In the genomic region with DNA sequence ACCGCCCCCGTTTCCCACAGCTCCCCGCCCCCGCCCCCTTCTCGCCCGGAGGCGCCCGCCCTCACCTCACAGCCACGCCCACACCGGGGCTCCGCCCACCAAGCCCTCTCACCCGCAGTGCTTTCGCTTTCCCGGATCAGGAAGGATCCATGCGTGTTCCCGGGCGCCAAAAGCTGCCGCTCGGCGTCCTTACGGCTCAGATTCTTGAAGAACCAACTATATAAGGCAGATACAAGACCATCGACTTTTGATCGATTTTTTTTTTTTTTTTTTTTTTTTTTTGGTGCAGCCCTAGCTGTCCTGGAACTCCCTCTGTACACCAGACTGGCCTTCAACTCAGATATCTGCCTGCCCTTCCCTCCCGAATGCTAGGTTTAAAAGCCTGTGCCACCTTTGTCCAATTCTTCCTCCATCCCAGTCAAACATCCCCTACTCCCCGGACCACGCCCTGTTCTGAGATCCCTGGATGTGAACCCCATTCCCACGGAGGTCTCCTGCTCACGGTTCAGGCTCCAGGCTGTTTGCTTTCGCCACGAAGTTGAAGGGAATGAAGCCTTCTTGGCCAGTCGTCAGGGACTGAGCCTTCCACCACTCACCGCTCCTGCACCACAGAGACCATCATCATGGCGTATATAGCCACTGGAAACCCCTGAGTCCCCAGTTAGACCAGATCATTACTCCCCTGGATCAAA, we compare ENCODE assay signal across 8 mouse cellular contexts. TPM values are rescaled to one million over a fixed set of nuclear protein-coding genes. Genes with fewer than 3 reads are reported as not detected.
A peak's percentile ranks its signal among the peaks of the same experiment; 100 is the strongest.
DNase-seq lines count a peak whose midpoint lies in the region; ATAC-seq and TF ChIP-seq lines count a peak whose summit lies in the region.

No protein-coding gene starts in this region.

- peak overlapping the region; percentile 85 for H3K9ac ChIP-seq in CH12.LX (ENCODE audit: insufficient read depth, low read depth)
- peak overlapping the region; percentile 52; the same call in 1 of the 2 replicates for H3K9ac ChIP-seq in forebrain, embryonic 12.5 days
- peak overlapping the region; percentile 48 for H3K9ac ChIP-seq in heart, postnatal 0 days (replicated peaks; ENCODE audit: low read depth, low read length)
- peak overlapping the region; percentile 61 for H3K9ac ChIP-seq in liver, embryonic 15.5 days
- H3K9ac ChIP-seq in neural tube, embryonic 11.5 days (ENCODE audit: low read length), result peak overlapping the region; percentile 48
- H3K9ac ChIP-seq in stomach, embryonic 16.5 days (ENCODE audit: low read length), result peak overlapping the region; percentile 71

- WGBS in forebrain, embryonic 12.5 days, result 7% methylated on average over 33 of the region's 33 CpGs
- 6% methylated on average over 33 of the region's 33 CpGs for WGBS in heart, postnatal 0 days
- 5% methylated on average over 33 of the region's 33 CpGs for WGBS in liver, embryonic 15.5 days (ENCODE audit: insufficient replicate concordance)
- WGBS in neural tube, embryonic 11.5 days, result 10% methylated on average over 30 of the region's 33 CpGs
- 6% methylated on average over 32 of the region's 33 CpGs for WGBS in stomach, embryonic 16.5 days

- no peaks in the 10 kb centered on the region for H3K27me3 ChIP-seq in CH12.LX (replicated peaks)
- peaks cover 12% of the 10 kb centered on the region; the same call in 1 of the 2 replicates for H3K27me3 ChIP-seq in forebrain, embryonic 12.5 days
- H3K27me3 ChIP-seq in heart, postnatal 0 days (ENCODE audit: control insufficient read depth, insufficient read depth, low read length), result no peaks in the 10 kb centered on the region
- H3K27me3 ChIP-seq in liver, embryonic 15.5 days, result peaks cover 36% of the 10 kb centered on the region
- H3K27me3 ChIP-seq in neural tube, embryonic 11.5 days (ENCODE audit: control insufficient read depth, insufficient read depth, low read length), result no peaks in the 10 kb centered on the region
- no peaks in the 10 kb centered on the region for H3K27me3 ChIP-seq in stomach, embryonic 16.5 days (ENCODE audit: control insufficient read depth, insufficient read depth, low read length)

- peaks cover 17 to 38% of the 10 kb centered on the region in 2 experiments for H3K36me3 ChIP-seq in CH12.LX (replicated peaks in 1 of 2; ENCODE audit: control insufficient read depth in 1 of 2, insufficient read depth in 1 of 2, low read length in 1 of 2)
- H3K36me3 ChIP-seq in forebrain, embryonic 12.5 days (replicated peaks), result no peaks in the 10 kb centered on the region
- H3K36me3 ChIP-seq in heart, postnatal 0 days (replicated peaks; ENCODE audit: control insufficient read depth, insufficient read depth, low read length), result no peaks in the 10 kb centered on the region
- no peaks in the 10 kb centered on the region for H3K36me3 ChIP-seq in liver, embryonic 15.5 days (replicated peaks)
- no peaks in the 10 kb centered on the region for H3K36me3 ChIP-seq in neural tube, embryonic 11.5 days (ENCODE audit: control insufficient read depth, insufficient read depth, low read length)
- H3K36me3 ChIP-seq in stomach, embryonic 16.5 days (ENCODE audit: control insufficient read depth, insufficient read depth, low read length), result no peaks in the 10 kb centered on the region

- peak overlapping the region; percentile 83 for H3K27ac ChIP-seq in CH12.LX (ENCODE audit: insufficient read depth, low read depth)
- H3K27ac ChIP-seq in forebrain, embryonic 12.5 days, result peak overlapping the region; percentile 27; the same call in 1 of the 2 replicates
- H3K27ac ChIP-seq in heart, postnatal 0 days (ENCODE audit: low read depth), result peak overlapping the region; percentile 62
- H3K27ac ChIP-seq in liver, embryonic 15.5 days (replicated peaks), result peak overlapping the region; percentile 82
- no peak overlapping the region for H3K27ac ChIP-seq in neural tube, embryonic 11.5 days (ENCODE audit: low read depth, low read length)
- peak overlapping the region; percentile 74 for H3K27ac ChIP-seq in stomach, embryonic 16.5 days (ENCODE audit: low read length)

- H3K79me2 ChIP-seq in CH12.LX (replicated peaks; ENCODE audit: control insufficient read depth, extremely low read depth, insufficient read depth, poor library complexity, severe bottlenecking), result no peaks in the 10 kb centered on the region; the same call in 1 of the 2 replicates

- peaks cover 6 to 34% of the 10 kb centered on the region in 2 experiments for H3K4me1 ChIP-seq in CH12.LX (ENCODE audit: control insufficient read depth in 1 of 2, insufficient read depth in 2 of 2)
- H3K4me1 ChIP-seq in forebrain, embryonic 12.5 days, result peaks cover 14% of the 10 kb centered on the region
- peaks cover 13% of the 10 kb centered on the region for H3K4me1 ChIP-seq in heart, postnatal 0 days (ENCODE audit: control insufficient read depth, insufficient read depth)
- peaks cover 39% of the 10 kb centered on the region for H3K4me1 ChIP-seq in liver, embryonic 15.5 days (replicated peaks)
- peaks cover 12% of the 10 kb centered on the region for H3K4me1 ChIP-seq in neural tube, embryonic 11.5 days (ENCODE audit: control insufficient read depth, insufficient read depth, low read length)
- peaks cover 10% of the 10 kb centered on the region for H3K4me1 ChIP-seq in stomach, embryonic 16.5 days (ENCODE audit: control insufficient read depth, insufficient read depth, low read length)

- in situ Hi-C loops in CH12.LX (cut with MboI; ENCODE audit: low pct_ligation_motif_present, low pct_unique_long_range_greater_than_20kb, low sequenced_read_pairs), result no loop called here

- DNase-seq in CH12.LX (ENCODE audit: extremely low read depth), result peak; percentile 83
- DNase-seq in heart, postnatal 0 days (ENCODE audit: low spot score), result peak; percentile 67
- DNase-seq in kidney, postnatal 4 days, result peak; percentile 98
- peak; percentile 92 for DNase-seq in neural tube, embryonic 11.5 days (ENCODE audit: low spot score)

- no peak for TF ChIP-seq CTCF in CH12.LX (conservative IDR thresholded peaks at IDR 0.05 in 1 of 2, IDR thresholded peaks at IDR 0.05 in 1 of 2; ENCODE audit: low read depth in 2 of 2, low read length in 2 of 2)
- no peak for TF ChIP-seq CTCF in heart, postnatal 0 days (IDR thresholded peaks at IDR 0.05; ENCODE audit: low read depth)

- ATAC-seq in cerebellum, adult (ENCODE audit: insufficient number of reproducible peaks, low FRiP score, low TSS enrichment), result 0 out of 2 replicates have a peak, but pooled peaks have one; percentile 31
- peak; percentile 88 for ATAC-seq in forebrain, embryonic 12.5 days (ENCODE audit: low FRiP score)
- peak; percentile 83 for ATAC-seq in heart, postnatal 0 days (ENCODE audit: insufficient read depth, low read depth)
- ATAC-seq in liver, embryonic 15.5 days (ENCODE audit: insufficient read depth), result peak; percentile 65
- peak; percentile 68 for ATAC-seq in neural tube, embryonic 11.5 days (ENCODE audit: insufficient read depth, low FRiP score, low TSS enrichment)
- ATAC-seq in stomach, embryonic 16.5 days (ENCODE audit: insufficient read depth, low FRiP score), result peak; percentile 87

- peak overlapping the region; percentile 63 to 69 (median 69) for H3K4me3 ChIP-seq in CH12.LX (replicated peaks in 1 of 3; ENCODE audit: low read depth in 2 of 3, low read length in 2 of 3, poor library complexity in 1 of 3)
- H3K4me3 ChIP-seq in forebrain, embryonic 12.5 days (replicated peaks), result peak overlapping the region; percentile 48
- peak overlapping the region; percentile 56 for H3K4me3 ChIP-seq in heart, postnatal 0 days (ENCODE audit: low read depth, low read length)
- H3K4me3 ChIP-seq in liver, embryonic 15.5 days (replicated peaks), result peak overlapping the region; percentile 64
- H3K4me3 ChIP-seq in neural tube, embryonic 11.5 days (ENCODE audit: low read depth, low read length), result peak overlapping the region; percentile 44
- peak overlapping the region; percentile 64 for H3K4me3 ChIP-seq in stomach, embryonic 16.5 days (replicated peaks; ENCODE audit: low read length)

- dilution Hi-C loops in CH12.LX (cut with MboI; ENCODE audit: extremely low pct_ligation_motif_present, extremely low pct_unique_long_range_greater_than_20kb, low sequenced_read_pairs), result no loop called here

- peak; percentile 75 for TF ChIP-seq POLR2A in CH12.LX (IDR thresholded peaks at IDR 0.05; ENCODE audit: low read depth, low read length)

- H3K9me3 ChIP-seq in CH12.LX (replicated peaks; ENCODE audit: low read length), result no peaks in the 10 kb centered on the region
- H3K9me3 ChIP-seq in forebrain, embryonic 12.5 days, result no peaks in the 10 kb centered on the region
- H3K9me3 ChIP-seq in heart, postnatal 0 days (replicated peaks; ENCODE audit: control insufficient read depth, low read length), result no peaks in the 10 kb centered on the region
- H3K9me3 ChIP-seq in liver, embryonic 15.5 days (replicated peaks), result no peaks in the 10 kb centered on the region
- H3K9me3 ChIP-seq in neural tube, embryonic 11.5 days (ENCODE audit: control insufficient read depth, low read length), result no peaks in the 10 kb centered on the region
- no peaks in the 10 kb centered on the region for H3K9me3 ChIP-seq in stomach, embryonic 16.5 days (replicated peaks; ENCODE audit: control insufficient read depth, low read length)

- peak overlapping the region; percentile 95 for H3K4me2 ChIP-seq in CH12.LX (ENCODE audit: insufficient read depth, low read depth, poor library complexity, severe bottlenecking)
- peak overlapping the region; percentile 77 for H3K4me2 ChIP-seq in forebrain, embryonic 12.5 days
- H3K4me2 ChIP-seq in heart, postnatal 0 days (ENCODE audit: low read depth, low read length), result peak overlapping the region; percentile 85
- H3K4me2 ChIP-seq in liver, embryonic 15.5 days, result peak overlapping the region; percentile 86
- H3K4me2 ChIP-seq in neural tube, embryonic 11.5 days (ENCODE audit: low read depth), result peak overlapping the region; percentile 86
- H3K4me2 ChIP-seq in stomach, embryonic 16.5 days (ENCODE audit: low read depth, low read length), result peak overlapping the region; percentile 94

- TF ChIP-seq RAD21 in CH12.LX (IDR thresholded peaks at IDR 0.05; ENCODE audit: low read depth, low read length), result no peak

- TF ChIP-seq EP300 in CH12.LX (IDR thresholded peaks at IDR 0.05; ENCODE audit: low read length), result no peak
- no peak for TF ChIP-seq EP300 in heart, postnatal 0 days (IDR thresholded peaks at IDR 0.05; ENCODE audit: low read depth)

RNA-seq across cellular contexts. Expression of gene Hdac1, which starts 14.2 kb away (rescaled TPM):
- total RNA-seq in CH12.LX (2012; rRNA removed), result 71.7 and 75.4 TPM in 2 replicates
- total RNA-seq in CH12.LX (2014; rRNA removed), result 104 and 106 TPM in 2 replicates
- polyA plus RNA-seq in CH12.LX (2012; ENCODE audit: insufficient read length, low read depth), result 231 and 233 TPM in 2 replicates
- polyA plus RNA-seq in forebrain, embryonic 12.5 days (2016; fragmentation: Nextera tagmentation; extraction: Ambion mirVana), result 207 and 221 TPM in 2 replicates
- 25.8 and 34.5 TPM in 2 replicates for total RNA-seq in heart, postnatal 0 days (2014; rRNA removed; ENCODE audit: low replicate concordance)
- 73.6 and 77.9 TPM in 2 replicates for polyA plus RNA-seq in heart, postnatal 0 days (2015; fragmentation: Nextera tagmentation; extraction: Ambion mirVana)
- 98.9 and 100 TPM in 2 replicates for polyA plus RNA-seq in liver, embryonic 15.5 days (2015; fragmentation: Nextera tagmentation; extraction: Ambion mirVana)
- polyA plus RNA-seq in neural tube, embryonic 11.5 days (2014; fragmentation: Nextera tagmentation; extraction: Ambion mirVana), result 243 and 258 TPM in 2 replicates
- 195 and 205 TPM in 2 replicates for polyA plus RNA-seq in stomach, embryonic 16.5 days (2015; fragmentation: Nextera tagmentation; extraction: Ambion mirVana)

RNA-seq across cellular contexts. Expression of gene Lck, which starts 16.8 kb away (rescaled TPM):
- 67.2 and 80.9 TPM in 2 replicates for total RNA-seq in CH12.LX (2012; rRNA removed)
- 64.6 and 70.0 TPM in 2 replicates for total RNA-seq in CH12.LX (2014; rRNA removed)
- polyA plus RNA-seq in CH12.LX (2012; ENCODE audit: insufficient read length, low read depth), result 138 and 177 TPM in 2 replicates
- polyA plus RNA-seq in forebrain, embryonic 12.5 days (2016; fragmentation: Nextera tagmentation; extraction: Ambion mirVana), result 9.0 and 9.3 TPM in 2 replicates
- total RNA-seq in heart, postnatal 0 days (2014; rRNA removed; ENCODE audit: low replicate concordance), result 2.0 and 8.9 TPM in 2 replicates
- polyA plus RNA-seq in heart, postnatal 0 days (2015; fragmentation: Nextera tagmentation; extraction: Ambion mirVana), result 0.71 and 0.99 TPM in 2 replicates
- polyA plus RNA-seq in liver, embryonic 15.5 days (2015; fragmentation: Nextera tagmentation; extraction: Ambion mirVana), result 2.4 and 3.3 TPM in 2 replicates
- 6.3 and 7.0 TPM in 2 replicates for polyA plus RNA-seq in neural tube, embryonic 11.5 days (2014; fragmentation: Nextera tagmentation; extraction: Ambion mirVana)
- 3.0 and 7.3 TPM in 2 replicates for polyA plus RNA-seq in stomach, embryonic 16.5 days (2015; fragmentation: Nextera tagmentation; extraction: Ambion mirVana)

RNA-seq across cellular contexts. Expression of gene Fam167b, which starts 21.7 kb away (rescaled TPM):
- total RNA-seq in CH12.LX (2012; rRNA removed) (1.1 and 1.4 TPM in 2 replicates), CH12.LX (2014; rRNA removed) (0.49 TPM in 1 of 2 replicates, not detected in the other)
- 0.82 and 1.2 TPM in 2 replicates for polyA plus RNA-seq in CH12.LX (2012; ENCODE audit: insufficient read length, low read depth)
- 0.37 and 0.92 TPM in 2 replicates for polyA plus RNA-seq in forebrain, embryonic 12.5 days (2016; fragmentation: Nextera tagmentation; extraction: Ambion mirVana)
- total RNA-seq in heart, postnatal 0 days (2014; rRNA removed; ENCODE audit: low replicate concordance), result 4.6 and 6.2 TPM in 2 replicates
- 6.1 and 6.2 TPM in 2 replicates for polyA plus RNA-seq in heart, postnatal 0 days (2015; fragmentation: Nextera tagmentation; extraction: Ambion mirVana)
- polyA plus RNA-seq in liver, embryonic 15.5 days (2015; fragmentation: Nextera tagmentation; extraction: Ambion mirVana), result 6.7 and 7.2 TPM in 2 replicates
- polyA plus RNA-seq in neural tube, embryonic 11.5 days (2014; fragmentation: Nextera tagmentation; extraction: Ambion mirVana), result 1.1 and 1.3 TPM in 2 replicates
- 4.1 TPM in 2 replicates for polyA plus RNA-seq in stomach, embryonic 16.5 days (2015; fragmentation: Nextera tagmentation; extraction: Ambion mirVana)

RNA-seq across cellular contexts. Expression of gene Marcksl1, which starts 43.3 kb away (rescaled TPM):
- total RNA-seq in CH12.LX (2012; rRNA removed) (194 and 195 TPM in 2 replicates), CH12.LX (2014; rRNA removed) (260 and 265 TPM in 2 replicates)
- 423 and 494 TPM in 2 replicates for polyA plus RNA-seq in CH12.LX (2012; ENCODE audit: insufficient read length, low read depth)
- 1,836 and 1,849 TPM in 2 replicates for polyA plus RNA-seq in forebrain, embryonic 12.5 days (2016; fragmentation: Nextera tagmentation; extraction: Ambion mirVana)
- total RNA-seq in heart, postnatal 0 days (2014; rRNA removed; ENCODE audit: low replicate concordance), result 183 and 192 TPM in 2 replicates
- 135 and 138 TPM in 2 replicates for polyA plus RNA-seq in heart, postnatal 0 days (2015; fragmentation: Nextera tagmentation; extraction: Ambion mirVana)
- polyA plus RNA-seq in liver, embryonic 15.5 days (2015; fragmentation: Nextera tagmentation; extraction: Ambion mirVana), result 51.3 and 52.7 TPM in 2 replicates
- 1,866 and 1,920 TPM in 2 replicates for polyA plus RNA-seq in neural tube, embryonic 11.5 days (2014; fragmentation: Nextera tagmentation; extraction: Ambion mirVana)
- 259 and 296 TPM in 2 replicates for polyA plus RNA-seq in stomach, embryonic 16.5 days (2015; fragmentation: Nextera tagmentation; extraction: Ambion mirVana)

RNA-seq across cellular contexts. Expression of gene Eif3i, which starts 43.8 kb away (rescaled TPM):
- total RNA-seq in CH12.LX (2012; rRNA removed) (667 and 673 TPM in 2 replicates), CH12.LX (2014; rRNA removed) (702 and 753 TPM in 2 replicates)
- 418 and 446 TPM in 2 replicates for polyA plus RNA-seq in CH12.LX (2012; ENCODE audit: insufficient read length, low read depth)
- 204 and 212 TPM in 2 replicates for polyA plus RNA-seq in forebrain, embryonic 12.5 days (2016; fragmentation: Nextera tagmentation; extraction: Ambion mirVana)
- 408 and 443 TPM in 2 replicates for total RNA-seq in heart, postnatal 0 days (2014; rRNA removed; ENCODE audit: low replicate concordance)
- 169 and 172 TPM in 2 replicates for polyA plus RNA-seq in heart, postnatal 0 days (2015; fragmentation: Nextera tagmentation; extraction: Ambion mirVana)
- 156 and 159 TPM in 2 replicates for polyA plus RNA-seq in liver, embryonic 15.5 days (2015; fragmentation: Nextera tagmentation; extraction: Ambion mirVana)
- 274 and 291 TPM in 2 replicates for polyA plus RNA-seq in neural tube, embryonic 11.5 days (2014; fragmentation: Nextera tagmentation; extraction: Ambion mirVana)
- polyA plus RNA-seq in stomach, embryonic 16.5 days (2015; fragmentation: Nextera tagmentation; extraction: Ambion mirVana), result 239 and 253 TPM in 2 replicates

Comparison
In these comparisons a context has a peak if more than half of its experiments do, and no peak if none do; other contexts are left out.
1. ATAC-seq: peak in every context shown above with its lines; median percentile 88 in forebrain, embryonic 12.5 days; 87 in stomach, embryonic 16.5 days; 83 in heart, postnatal 0 days; 68 in neural tube, embryonic 11.5 days; 65 in liver, embryonic 15.5 days; 31 in cerebellum, adult.
2. RNA of gene Lck, which starts 16.8 kb away (polyA plus RNA-seq): 138 to 177 TPM in CH12.LX; 9.0 to 9.3 TPM in forebrain, embryonic 12.5 days, 3.0 to 7.3 TPM in stomach, embryonic 16.5 days, 6.3 to 7.0 TPM in neural tube, embryonic 11.5 days, 2.4 to 3.3 TPM in liver, embryonic 15.5 days and 0.71 to 0.99 TPM in heart, postnatal 0 days; every median in the first group is over 10 times any median in the second.
3. Peak in every context shown above with its lines, with median percentiles within 50 percentile points of each other: DNase-seq, H3K4me2 ChIP-seq, H3K4me3 ChIP-seq and H3K9ac ChIP-seq.